Mouse (Mus musculus): Measurements from ENCODE around the gene Tpcn2.

Tpcn2 gene

GRCm38 (mm10) chr7:145146252-145146930 is 137.4 kb downstream of the Tpcn2 start:
- DNase-seq: no peak

- no peak for DNase-seq
These were observed 140.2 kb downstream of the Tpcn2 start for GRCm38 (mm10) chr7:145143502-145144070.

- no peak for DNase-seq
These were observed 143.2 kb downstream of the Tpcn2 start for GRCm38 (mm10) chr7:145140656-145141055.

- no peak for DNase-seq
These were observed 144.2 kb downstream of the Tpcn2 start for GRCm38 (mm10) chr7:145139576-145139975.

GRCm38 (mm10) chr7:145139100-145139499 is 144.7 kb downstream of the Tpcn2 start:
- DNase-seq: no peak

GRCm38 (mm10) chr7:145137871-145138270 is 145.9 kb downstream of the Tpcn2 start:
- DNase-seq: no peak

- DNase-seq: no peak
These were observed 147.0 kb downstream of the Tpcn2 start for GRCm38 (mm10) chr7:145136831-145137230.
